In the genomic region with DNA sequence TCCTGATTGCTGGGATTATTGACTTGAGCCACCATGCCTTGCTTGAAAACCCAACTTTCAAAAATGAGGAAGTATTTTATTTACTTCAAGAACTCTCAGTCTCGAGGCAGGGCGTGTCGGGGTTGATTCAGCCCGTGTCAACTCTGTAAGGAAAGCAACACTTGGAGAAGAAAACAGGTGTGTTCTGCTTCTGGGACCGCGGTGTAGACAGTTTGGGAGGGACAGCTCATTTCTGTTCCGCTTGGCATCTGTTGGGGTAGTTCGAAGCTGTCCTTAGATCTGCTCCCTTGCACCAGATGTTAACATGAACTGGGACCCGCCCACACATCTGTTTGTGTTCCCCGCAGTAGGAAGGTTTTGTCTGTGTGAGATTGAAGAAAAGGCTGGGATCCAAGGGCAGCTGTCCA, we compare ENCODE assay signal across 8 mouse cellular contexts. TPM values are rescaled to one million over a fixed set of nuclear protein-coding genes. Genes with fewer than 3 reads are reported as not detected.
A peak's percentile ranks its signal among the peaks of the same experiment; 100 is the strongest.
DNase-seq lines count a peak whose midpoint lies in the region; ATAC-seq and TF ChIP-seq lines count a peak whose summit lies in the region.
"Had no signal": no experiment of that assay in that cellular context is flagged by ENCODE, and none has a peak within 500 bp of the region (broad histone marks: within the 10 kb centered on the region; RNA-seq: fewer than 3 reads in every experiment).

No protein-coding gene starts in this region.

- no peak for ATAC-seq in liver, embryonic 13.5 days (ENCODE audit: low read depth)

- TF ChIP-seq EP300 in ES-Bruce4 (IDR thresholded peaks at IDR 0.05; ENCODE audit: insufficient read depth, low read depth, low read length), result 0 out of 2 replicates have a peak, but pooled peaks have one; percentile 23

- H3K27me3 ChIP-seq in ES-Bruce4 (ENCODE audit: control insufficient read depth, insufficient read depth, low read length, poor library complexity, severe bottlenecking), result no peaks in the 10 kb centered on the region
- no peaks in the 10 kb centered on the region for H3K27me3 ChIP-seq in liver, embryonic 13.5 days
- no peaks in the 10 kb centered on the region for H3K27me3 ChIP-seq in hindbrain, embryonic 10.5 days (ENCODE audit: insufficient read depth, poor library complexity, severe bottlenecking)
- H3K27me3 ChIP-seq: limb, embryonic 12.5 days had no signal

- 24% methylated on average over 10 of the region's 10 CpGs for WGBS in liver, embryonic 13.5 days (ENCODE audit: insufficient replicate concordance)
- WGBS in hindbrain, embryonic 10.5 days, result 69% methylated on average over 10 of the region's 10 CpGs

- no peaks in the 10 kb centered on the region for H3K9me3 ChIP-seq in ES-Bruce4 (replicated peaks; ENCODE audit: control insufficient read depth, insufficient read depth, low read length, poor library complexity, severe bottlenecking)
- no peaks in the 10 kb centered on the region for H3K9me3 ChIP-seq in liver, embryonic 13.5 days (replicated peaks)
- H3K9me3 ChIP-seq in hindbrain, embryonic 10.5 days, result no peaks in the 10 kb centered on the region
- H3K9me3 ChIP-seq: limb, embryonic 12.5 days had no signal

- no peak overlapping the region for H3K27ac ChIP-seq in ES-Bruce4 (ENCODE audit: insufficient read depth, low read length)
- H3K27ac ChIP-seq in liver, embryonic 13.5 days, result peak overlapping the region; percentile 30
- H3K27ac ChIP-seq in hindbrain, embryonic 10.5 days, result no peak overlapping the region
- H3K27ac ChIP-seq: limb, embryonic 12.5 days had no signal

- peak; percentile 40 for DNase-seq in c-Kit-positive CD71-positive TER-119-negative erythroid progenitor cells, embryonic 14.5 days (ENCODE audit: low read depth)
- DNase-seq in liver, embryonic 13.5 days, result no peak
- peak; percentile 59 to 66 for DNase-seq in spleen, adult 18-20 months
- no peak for DNase-seq in ovary, postnatal 14 days (ENCODE audit: low spot score)
- no peak for DNase-seq in cerebellum, adult 8-10 months
- no peak for DNase-seq in hindbrain, embryonic 10.5 days (ENCODE audit: low spot score)

- TF ChIP-seq CTCF in ES-Bruce4 (IDR thresholded peaks at IDR 0.05; ENCODE audit: low read depth, low read length), result no peak

- TF ChIP-seq POLR2A in ES-Bruce4 (IDR thresholded peaks at IDR 0.05; ENCODE audit: insufficient read depth, low read length), result no peak

- no peaks in the 10 kb centered on the region for H3K36me3 ChIP-seq in ES-Bruce4 (ENCODE audit: control insufficient read depth, insufficient read depth, low read length, poor library complexity, severe bottlenecking)
- H3K36me3 ChIP-seq in liver, embryonic 13.5 days, result no peaks in the 10 kb centered on the region
- H3K36me3 ChIP-seq in hindbrain, embryonic 10.5 days, result no peaks in the 10 kb centered on the region
- H3K36me3 ChIP-seq: limb, embryonic 12.5 days had no signal

- H3K4me3 ChIP-seq in ES-Bruce4 (ENCODE audit: low read depth, low read length), result no peak overlapping the region
- H3K4me3 ChIP-seq in liver, embryonic 13.5 days (replicated peaks), result no peak overlapping the region
- no peak overlapping the region for H3K4me3 ChIP-seq in hindbrain, embryonic 10.5 days
- H3K4me3 ChIP-seq: limb, embryonic 12.5 days had no signal

- peaks cover 12% of the 10 kb centered on the region for H3K4me1 ChIP-seq in ES-Bruce4 (ENCODE audit: control insufficient read depth, insufficient read depth, low read length)
- H3K4me1 ChIP-seq in liver, embryonic 13.5 days (replicated peaks), result peaks cover 51% of the 10 kb centered on the region
- peaks cover 12% of the 10 kb centered on the region; the same call in 1 of the 2 replicates for H3K4me1 ChIP-seq in hindbrain, embryonic 10.5 days (replicated peaks)

- no peak overlapping the region for H3K9ac ChIP-seq in ES-Bruce4 (ENCODE audit: low read depth, poor library complexity, severe bottlenecking)
- no peak overlapping the region for H3K9ac ChIP-seq in liver, embryonic 13.5 days
- H3K9ac ChIP-seq: limb, embryonic 12.5 days had no signal

- H3K4me2 ChIP-seq in liver, embryonic 13.5 days, result peak overlapping the region; percentile 28
- H3K4me2 ChIP-seq: limb, embryonic 12.5 days had no signal

RNA-seq across cellular contexts. Expression of gene Trim25, which starts 28.8 kb away (rescaled TPM):
- 47.3 and 49.9 TPM in 2 replicates for polyA plus RNA-seq in ES-Bruce4 (2011; ENCODE audit: insufficient read depth, insufficient read length, low read depth, missing spikeins)
- polyA plus RNA-seq in liver, embryonic 13.5 days (2015; fragmentation: Nextera tagmentation; extraction: Ambion mirVana), result 18.0 and 20.6 TPM in 2 replicates
- polyA plus RNA-seq in hindbrain, embryonic 10.5 days (2016; fragmentation: Nextera tagmentation; extraction: Ambion mirVana), result 3.0 and 3.5 TPM in 2 replicates

RNA-seq across cellular contexts. Expression of gene Dgke, which starts 38.7 kb away (rescaled TPM):
- 11.3 and 12.8 TPM in 2 replicates for polyA plus RNA-seq in ES-Bruce4 (2011; ENCODE audit: insufficient read depth, insufficient read length, low read depth, missing spikeins)
- polyA plus RNA-seq in liver, embryonic 13.5 days (2015; fragmentation: Nextera tagmentation; extraction: Ambion mirVana), result 0.69 and 0.82 TPM in 2 replicates
- 4.6 and 6.1 TPM in 2 replicates for polyA plus RNA-seq in hindbrain, embryonic 10.5 days (2016; fragmentation: Nextera tagmentation; extraction: Ambion mirVana)

RNA-seq across cellular contexts. Expression of gene Gm525, which starts 45.7 kb away (rescaled TPM):
- not detected in 2 replicates for polyA plus RNA-seq in ES-Bruce4 (2011; ENCODE audit: insufficient read depth, insufficient read length, low read depth, missing spikeins)
- not detected in 2 replicates for polyA plus RNA-seq in liver, embryonic 13.5 days (2015; fragmentation: Nextera tagmentation; extraction: Ambion mirVana)
- not detected in 2 replicates for polyA plus RNA-seq in hindbrain, embryonic 10.5 days (2016; fragmentation: Nextera tagmentation; extraction: Ambion mirVana)

RNA-seq across cellular contexts. Expression of gene Coil, which starts 57.9 kb away (rescaled TPM):
- 32.7 and 33.5 TPM in 2 replicates for polyA plus RNA-seq in ES-Bruce4 (2011; ENCODE audit: insufficient read depth, insufficient read length, low read depth, missing spikeins)
- 5.6 and 7.1 TPM in 2 replicates for polyA plus RNA-seq in liver, embryonic 13.5 days (2015; fragmentation: Nextera tagmentation; extraction: Ambion mirVana)
- 25.7 and 25.9 TPM in 2 replicates for polyA plus RNA-seq in hindbrain, embryonic 10.5 days (2016; fragmentation: Nextera tagmentation; extraction: Ambion mirVana)

Comparison
In these comparisons a context has a peak if more than half of its experiments do, and no peak if none do; other contexts are left out.
1. DNase-seq: peak in c-Kit-positive CD71-positive TER-119-negative erythroid progenitor cells, embryonic 14.5 days (single experiment) and spleen, adult 18-20 months (2 of 2); none in liver, embryonic 13.5 days (single experiment), ovary, postnatal 14 days (single experiment), cerebellum, adult 8-10 months (single experiment) and hindbrain, embryonic 10.5 days (single experiment).